Mouse (Mus musculus): ENCODE measurements at regions not wholly inside any gene's neighbourhood (a gene's known extent, or its start where the extent isn't known, plus 50 kb on each side); places are given as distances from the start of the nearest gene placed in this dataset.

DNA sequence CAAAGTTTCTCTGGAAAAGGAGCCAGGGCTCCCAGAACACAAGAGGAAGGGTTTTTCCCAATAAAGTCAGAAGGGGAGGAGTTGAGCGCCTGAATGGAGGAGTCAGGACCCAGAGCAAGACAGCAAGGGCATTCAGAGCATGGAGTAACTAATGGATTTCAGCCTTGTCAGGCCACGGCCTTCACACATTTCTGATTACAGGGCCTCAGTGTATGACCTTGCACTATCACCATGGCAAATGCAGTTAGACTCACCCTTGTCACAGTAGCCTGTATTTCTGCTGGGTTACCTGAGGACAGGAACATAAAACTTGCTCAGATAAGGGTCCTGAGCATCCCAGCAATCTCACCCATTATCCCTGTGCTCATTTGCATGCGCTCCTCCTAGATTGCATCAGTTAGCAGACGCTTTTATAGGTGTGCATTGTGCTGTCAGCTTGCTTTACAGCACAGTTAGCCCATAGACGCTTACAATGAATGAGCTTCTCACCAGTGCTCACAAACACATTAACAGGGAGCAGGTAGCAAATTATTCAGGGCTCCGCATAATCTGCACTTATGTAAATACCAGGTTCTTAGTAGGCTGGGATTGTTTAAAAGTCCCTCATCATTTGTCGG, 547.4 kb downstream of the Insc start:
- DNase-seq (ENCODE audit: low read depth, low spot score): no peak

DNA sequence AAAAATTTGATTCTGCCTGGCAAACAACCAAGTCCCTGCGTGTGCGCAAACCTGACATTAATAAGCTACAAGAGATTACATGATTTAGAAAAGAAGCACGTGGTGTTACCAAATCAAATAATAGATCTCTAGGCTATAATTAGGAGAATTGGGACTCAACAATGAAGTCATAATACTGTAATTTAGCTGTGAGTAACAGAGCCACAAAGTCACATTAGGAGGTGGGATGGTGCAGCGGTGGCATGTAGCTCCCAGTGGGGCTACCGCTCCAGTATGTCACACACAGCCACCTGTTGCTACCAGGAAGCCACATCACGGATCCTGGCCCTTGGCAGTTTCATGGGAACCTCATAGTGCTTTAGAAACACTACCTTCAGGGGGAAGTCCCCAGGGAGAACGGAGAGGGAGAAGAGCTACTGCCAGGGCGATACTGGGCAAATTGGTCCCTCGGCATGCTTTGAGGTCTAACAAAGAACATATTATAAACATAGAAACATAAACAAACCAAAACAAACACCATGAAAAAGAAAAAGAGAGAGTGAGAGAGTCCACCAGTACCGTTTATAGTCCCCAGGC, 551.2 kb downstream of the Insc start:
- DNase-seq (ENCODE audit: low read depth, low spot score): no peak

DNA sequence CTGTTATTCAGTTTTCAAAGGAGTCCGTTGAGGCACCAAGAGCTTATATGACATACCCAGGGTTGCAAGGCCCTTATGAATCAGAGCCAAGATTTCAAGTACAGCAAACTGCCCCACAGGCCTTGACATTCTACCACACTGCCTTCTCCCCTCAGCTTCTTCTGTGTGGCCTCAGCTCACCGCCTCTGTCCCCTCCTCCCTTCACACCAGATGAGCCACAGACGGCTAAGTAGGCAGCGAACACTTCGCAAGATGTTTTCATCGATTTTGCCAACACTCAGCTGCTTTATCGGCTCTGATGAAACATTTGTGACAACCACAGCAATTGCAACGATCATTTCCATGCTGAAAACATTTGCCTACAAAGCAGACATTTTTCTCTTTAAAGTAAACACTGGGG, 556.7 kb downstream of the Insc start:
- no peak for DNase-seq (ENCODE audit: low read depth, low spot score)

DNA sequence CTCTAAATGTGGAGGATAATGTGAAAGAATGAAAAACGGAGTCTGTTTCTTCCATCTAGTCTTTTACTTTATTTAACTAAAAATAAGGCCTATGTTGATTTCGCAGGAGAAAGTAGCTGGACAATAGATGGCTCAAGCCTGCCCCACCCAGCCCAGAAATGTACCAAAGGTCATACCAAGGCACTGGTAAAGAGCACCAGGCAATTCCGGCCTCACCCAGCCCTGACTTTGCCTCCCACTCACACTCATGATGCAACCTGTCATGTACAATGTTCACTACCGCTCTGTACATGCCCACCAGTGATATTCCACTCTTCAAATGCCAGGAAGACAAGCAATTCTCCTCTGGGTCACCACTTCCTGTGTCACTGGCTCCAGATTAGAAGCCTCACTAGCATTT, 564.9 kb downstream of the Insc start:
- no peak for DNase-seq (ENCODE audit: low read depth, low spot score)

DNA sequence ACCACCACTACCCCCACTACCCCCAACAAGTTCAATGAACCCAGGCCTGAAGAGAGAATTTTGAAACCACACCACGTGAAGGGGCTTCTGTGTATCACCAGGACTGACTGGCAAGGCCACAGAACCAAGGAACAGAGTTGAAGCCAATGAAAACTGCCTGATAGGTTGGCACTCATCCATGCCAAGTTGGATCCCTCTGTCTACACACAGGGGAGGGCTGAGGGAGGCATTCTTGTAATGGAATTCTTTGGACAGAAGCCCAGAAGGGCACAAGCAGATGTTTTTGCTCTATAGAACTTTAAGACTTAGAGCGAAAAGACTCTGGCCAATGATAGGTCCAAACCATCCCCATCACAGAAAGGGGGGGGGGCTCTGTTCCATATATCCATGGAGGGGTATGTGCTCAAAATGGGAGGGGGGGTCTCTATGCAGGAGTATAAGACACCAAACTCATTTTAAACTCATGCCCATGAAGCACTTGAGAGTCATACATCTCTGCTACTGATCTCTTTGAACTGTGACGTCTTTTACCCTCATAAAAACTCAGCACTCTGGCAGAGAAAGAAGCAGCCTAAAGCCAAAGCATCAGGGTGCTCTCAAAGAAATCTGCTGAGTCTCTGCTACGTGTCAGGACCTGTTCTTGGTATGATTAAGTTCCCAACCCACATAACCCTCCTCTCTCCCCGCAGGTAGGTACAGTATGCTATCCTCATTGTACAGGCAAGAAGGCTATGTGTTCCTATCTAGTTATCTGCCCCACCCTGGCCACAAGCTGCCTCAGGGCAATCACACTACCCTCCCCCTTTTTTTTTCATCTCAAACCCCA, 567.1 kb downstream of the Insc start:
- no peak for DNase-seq (ENCODE audit: low read depth, low spot score)

DNA sequence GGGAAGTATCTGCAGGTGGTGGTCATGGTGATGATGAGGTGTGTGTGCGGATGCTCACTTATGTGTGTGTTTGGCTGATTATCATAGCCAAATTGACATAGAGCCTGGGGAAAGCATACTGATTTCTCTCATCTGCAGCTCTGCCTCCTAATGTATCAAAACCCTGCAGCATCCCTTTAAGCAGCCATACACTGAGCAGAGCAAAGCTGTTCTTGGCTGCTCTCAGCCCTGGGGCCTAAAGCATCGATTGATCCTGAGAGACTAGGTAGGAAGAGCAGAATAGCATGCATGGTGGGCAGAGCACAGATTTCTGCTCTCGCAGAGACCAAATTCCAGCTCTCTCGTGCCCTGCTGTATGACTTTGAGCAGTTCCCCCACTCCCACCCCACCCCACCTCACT, 576.0 kb downstream of the Insc start:
- DNase-seq (ENCODE audit: low read depth, low spot score): no peak

DNA sequence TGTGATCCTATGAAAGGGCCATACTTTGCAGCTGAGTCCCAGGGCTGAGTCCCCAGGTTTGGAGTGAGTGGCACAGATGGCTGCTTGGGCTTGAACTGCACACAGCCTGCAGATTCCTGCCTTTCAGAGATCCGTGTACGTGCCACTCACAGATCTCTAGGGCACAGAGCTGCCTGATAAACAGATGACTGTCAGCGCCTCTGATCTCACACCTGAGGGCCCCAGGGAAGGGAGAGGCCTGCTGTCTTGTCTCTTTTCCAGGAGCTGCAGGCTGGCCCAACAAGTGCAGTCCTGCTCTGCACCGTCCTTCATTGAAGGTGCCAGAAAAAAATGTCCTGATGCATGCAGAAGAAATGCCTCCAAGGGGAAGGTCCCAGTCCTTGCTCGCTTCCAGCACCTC, 579.5 kb downstream of the Insc start:
- DNase-seq (ENCODE audit: low read depth, low spot score): peak; percentile 12

DNA sequence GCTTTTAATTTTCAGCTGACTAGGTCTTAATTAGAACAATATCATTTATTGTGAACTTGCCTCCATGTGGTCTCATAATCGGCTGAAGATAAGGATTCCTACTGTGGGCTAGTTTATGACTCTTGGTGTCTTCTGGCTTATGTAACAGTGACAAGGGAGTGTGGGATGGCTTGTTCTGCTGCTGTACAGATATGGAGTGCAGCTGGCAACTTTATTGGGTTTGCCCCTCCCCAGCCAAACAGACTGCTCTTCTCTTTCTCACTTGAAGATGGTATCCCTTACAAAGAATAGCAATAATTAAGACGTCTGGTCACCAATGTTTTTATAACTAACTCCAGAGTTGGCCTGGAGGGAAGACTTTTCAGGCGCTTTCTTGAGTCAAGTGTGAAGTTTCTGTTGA, 584.8 kb downstream of the Insc start:
- DNase-seq (ENCODE audit: low read depth, low spot score): no peak

DNA sequence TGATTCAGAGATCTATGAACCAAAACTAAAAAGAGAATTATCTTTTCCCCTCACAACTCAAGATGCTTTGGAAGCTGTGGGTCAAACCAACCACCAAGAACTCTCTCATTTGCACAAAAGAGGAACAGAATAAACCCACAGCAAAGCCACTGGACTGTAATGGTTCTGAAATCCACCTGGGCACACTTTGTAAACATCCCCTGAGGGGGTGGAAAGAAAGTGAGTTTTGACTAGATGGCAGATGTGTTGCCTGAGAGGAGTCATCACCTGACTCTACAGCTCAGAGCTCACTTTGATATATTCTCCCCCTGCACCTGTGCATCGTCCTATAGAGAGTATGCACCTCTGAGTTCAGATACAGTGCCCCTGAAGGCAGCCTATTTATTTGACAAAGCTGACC, 588.2 kb downstream of the Insc start:
- no peak for DNase-seq (ENCODE audit: low read depth, low spot score)

DNA sequence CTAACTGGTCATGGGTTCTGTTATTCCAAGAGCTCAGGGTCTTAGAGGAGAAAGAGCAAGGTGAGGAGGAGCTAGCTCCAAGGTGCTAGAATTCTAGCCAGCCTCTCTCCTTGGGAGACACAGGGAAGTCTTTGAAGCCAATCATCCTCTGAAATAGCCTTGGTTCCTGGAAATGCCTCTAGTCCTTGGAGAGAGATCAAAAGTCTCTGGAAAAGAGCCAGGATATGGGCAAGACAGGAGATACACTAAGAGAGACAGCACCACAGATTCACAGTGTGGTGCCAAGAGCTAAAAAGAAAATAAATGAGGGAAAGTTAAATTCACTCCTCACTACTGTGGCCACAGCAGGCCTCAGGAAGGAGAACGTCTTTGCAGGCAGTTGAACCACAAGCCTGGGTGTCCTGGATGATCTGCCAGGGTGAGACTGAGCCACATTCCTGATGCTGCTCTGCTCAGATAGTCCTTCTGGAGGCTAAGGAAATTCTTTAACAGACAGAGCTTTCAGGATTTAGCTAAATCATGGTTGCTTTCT, 589.6 kb downstream of the Insc start:
- no peak for DNase-seq (ENCODE audit: low read depth, low spot score)

DNA sequence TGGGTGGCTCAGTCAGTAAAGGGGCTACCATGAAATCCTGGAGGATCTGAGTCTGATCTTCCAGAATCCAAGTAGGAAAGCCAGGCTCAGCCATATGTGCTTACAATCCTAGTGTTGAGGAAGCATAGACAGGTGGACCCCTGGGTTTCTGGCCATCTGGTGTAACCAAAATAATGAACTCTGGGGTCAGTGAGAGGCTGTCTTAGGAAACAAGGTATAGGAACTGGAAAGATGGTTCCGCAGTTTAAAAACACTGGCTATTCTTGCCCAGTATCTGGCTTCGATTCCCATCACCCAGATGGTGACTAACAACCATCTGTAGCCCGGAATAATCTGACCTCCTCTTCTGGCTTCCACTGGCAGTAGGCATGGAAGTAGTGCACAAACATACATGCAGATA, 591.6 kb downstream of the Insc start:
- DNase-seq (ENCODE audit: low read depth, low spot score): no peak

DNA sequence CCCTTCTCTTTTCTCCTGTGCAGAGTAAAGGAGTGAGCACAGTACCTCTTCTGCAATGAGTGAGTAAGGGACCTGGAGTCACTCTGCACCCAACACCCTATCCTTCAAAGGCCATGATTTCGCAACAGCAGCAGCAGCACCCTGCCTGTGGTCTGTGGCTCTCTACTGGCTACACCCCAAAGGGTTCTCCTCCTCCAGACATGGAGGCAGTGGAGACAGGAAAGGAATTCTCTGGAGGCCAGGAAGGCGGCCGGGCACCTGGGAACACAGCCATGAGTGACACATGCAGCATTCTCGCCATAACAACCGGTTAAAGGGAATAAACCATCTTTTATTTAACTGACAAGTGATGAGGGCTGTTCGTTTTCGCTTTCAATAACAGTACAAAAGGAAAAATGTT, 596.7 kb downstream of the Insc start:
- no peak for DNase-seq (ENCODE audit: low read depth, low spot score)

DNA sequence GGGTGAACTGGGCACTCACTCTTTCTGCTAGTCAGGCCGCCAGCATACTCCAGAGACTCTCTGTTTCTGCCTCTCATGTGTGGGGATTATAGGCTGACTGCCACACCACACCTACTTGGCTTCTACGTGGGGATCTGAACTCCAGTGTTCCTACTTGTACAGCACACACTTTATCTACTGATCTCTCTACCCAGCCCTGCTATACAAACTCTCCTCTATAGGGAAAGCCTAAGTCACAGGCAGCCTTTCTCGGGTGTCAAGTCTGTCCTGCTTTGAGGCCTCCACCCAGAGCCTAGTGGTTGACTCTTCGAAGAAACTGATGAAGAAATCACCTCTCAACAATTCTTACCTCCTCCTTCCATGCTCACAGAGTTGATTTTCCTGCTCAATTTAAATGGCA, 597.5 kb downstream of the Insc start:
- no peak for DNase-seq (ENCODE audit: low read depth, low spot score)

DNA sequence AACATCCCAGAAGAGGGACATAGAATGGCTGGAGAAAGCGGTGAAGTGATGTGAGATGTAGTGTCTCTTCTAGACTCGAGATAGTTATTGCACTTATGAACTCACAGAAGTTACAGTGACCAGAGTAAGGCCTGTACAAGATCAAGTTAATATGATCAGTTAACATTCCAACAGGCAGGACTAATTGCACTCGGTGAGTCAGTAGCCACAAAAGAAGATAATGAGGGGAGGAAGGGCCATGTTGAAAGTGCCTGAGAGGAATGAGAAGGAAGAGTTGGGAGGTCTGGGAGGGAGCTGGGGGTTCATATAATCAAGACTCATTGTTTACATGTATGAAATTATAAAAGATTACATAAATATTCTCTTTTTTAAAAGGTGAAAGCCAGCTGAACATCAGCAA, 602.3 kb downstream of the Insc start:
- DNase-seq (ENCODE audit: low read depth, low spot score): no peak

DNA sequence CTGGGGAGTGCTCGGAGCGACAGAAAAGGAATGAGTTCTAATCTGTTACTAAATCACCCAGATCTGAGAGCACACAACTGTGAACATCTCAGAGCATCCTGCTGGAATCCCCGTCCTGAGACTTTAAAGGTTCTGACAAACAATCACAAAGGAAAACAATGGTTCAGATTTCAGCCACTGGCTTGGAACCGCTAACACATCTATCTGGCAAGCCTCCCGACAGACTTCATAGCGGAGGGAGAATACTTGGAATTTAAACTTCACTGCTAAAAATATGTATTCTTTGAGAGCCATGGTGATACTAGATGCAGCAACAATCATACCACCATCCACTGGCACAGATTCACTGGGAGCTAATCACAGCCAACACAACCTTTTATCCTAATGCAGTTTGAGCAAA, 615.2 kb downstream of the Insc start:
- no peak for DNase-seq (ENCODE audit: low read depth, low spot score)

DNA sequence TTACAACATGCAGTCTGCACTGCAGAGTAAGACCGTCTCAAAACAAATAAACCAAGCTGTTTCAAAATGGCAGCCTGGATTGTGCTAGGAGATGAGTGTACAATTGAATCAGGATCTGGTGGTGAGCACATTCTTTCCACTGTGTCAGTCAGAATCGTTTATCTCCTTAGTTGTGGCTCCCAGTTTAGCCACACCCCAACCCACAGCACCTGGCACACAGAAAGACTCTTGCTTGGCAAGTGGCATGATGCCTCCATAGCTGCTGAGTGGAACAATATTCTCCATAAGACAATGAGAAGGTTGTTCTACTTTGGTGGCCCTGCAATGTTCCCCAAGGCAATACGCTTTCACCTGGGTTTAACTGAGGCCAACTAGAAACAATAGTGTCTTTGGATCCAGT, 616.6 kb downstream of the Insc start:
- DNase-seq (ENCODE audit: low read depth, low spot score): no peak

DNA sequence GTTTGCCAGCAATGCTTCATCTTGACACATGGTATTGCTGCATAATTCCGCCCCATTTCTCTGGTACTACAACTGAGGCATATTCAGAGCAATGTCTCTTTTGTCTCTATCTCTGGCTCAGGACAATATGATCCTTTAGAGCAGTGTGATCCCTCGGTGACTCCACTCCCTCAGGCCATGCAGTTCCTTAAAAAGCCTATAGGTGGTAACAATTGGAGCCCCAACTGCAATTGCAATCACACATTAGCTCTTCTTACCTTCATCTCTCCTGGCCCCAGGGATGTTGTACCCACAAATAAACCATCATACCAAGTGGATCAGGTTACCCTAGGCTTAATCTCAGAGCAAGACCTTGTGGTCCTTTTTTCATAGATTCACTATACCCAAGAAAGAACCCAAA, 618.6 kb downstream of the Insc start:
- no peak for DNase-seq (ENCODE audit: low read depth, low spot score)

DNA sequence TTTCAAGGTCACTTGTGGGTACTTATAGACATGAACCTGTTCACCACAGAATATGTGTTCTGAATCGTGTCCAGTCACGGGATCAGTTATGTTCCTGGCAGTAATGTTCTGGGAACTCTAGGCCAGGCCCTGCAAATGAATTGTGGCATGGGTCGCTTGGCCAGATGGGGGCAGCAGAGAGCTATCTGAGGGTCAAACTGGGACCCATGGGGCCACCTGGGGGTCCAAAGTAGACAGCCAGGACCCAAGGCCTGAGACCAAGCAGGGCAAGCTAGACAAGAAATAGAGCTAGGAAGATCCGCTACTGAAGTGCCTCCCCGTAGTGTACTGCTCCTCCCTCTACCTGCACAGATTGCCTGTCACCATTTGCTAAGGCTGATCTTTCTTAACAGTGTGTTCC, 623.4 kb downstream of the Insc start:
- peak; percentile 61 for DNase-seq (ENCODE audit: low read depth, low spot score)

DNA sequence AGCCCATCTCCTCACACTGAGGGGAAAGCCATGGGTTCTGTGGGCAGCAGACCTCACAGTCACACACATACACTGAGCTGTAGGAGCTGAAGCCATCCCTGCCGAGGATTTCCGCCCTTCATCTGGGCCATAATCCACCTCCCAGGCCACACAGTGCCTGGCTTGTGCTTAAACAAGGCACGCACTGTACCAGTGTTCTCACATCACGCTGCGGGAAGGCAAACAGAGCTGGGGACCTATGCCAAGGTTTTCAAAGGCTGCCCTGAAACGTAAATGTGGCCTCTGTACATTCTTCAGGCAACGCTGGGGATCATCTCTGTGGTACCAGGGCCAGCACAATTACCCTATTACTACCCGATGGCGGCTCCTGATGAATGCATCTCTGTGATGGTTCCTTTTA, 627.6 kb downstream of the Insc start:
- peak; percentile 19 for DNase-seq (ENCODE audit: low read depth, low spot score)

DNA sequence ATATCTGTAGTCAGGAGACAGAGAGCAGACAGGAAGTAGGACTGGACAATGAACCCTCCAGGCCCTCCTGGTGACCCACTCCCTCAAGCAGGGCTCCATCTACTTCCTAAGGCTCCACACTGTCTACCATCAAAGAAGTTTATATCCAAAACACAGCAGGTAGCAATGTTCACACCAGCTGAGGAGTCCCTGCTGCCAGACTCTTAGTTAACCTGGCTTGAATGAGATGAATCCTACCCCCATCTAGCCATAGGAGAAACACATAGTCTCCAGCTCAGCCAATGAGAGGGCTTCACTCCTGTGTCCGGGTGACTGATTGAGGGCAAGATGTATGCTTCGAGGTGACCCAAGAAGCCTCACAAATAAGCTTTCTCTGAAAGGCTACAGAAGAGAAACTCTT, 629.4 kb downstream of the Insc start:
- DNase-seq (ENCODE audit: low read depth, low spot score): no peak

DNA sequence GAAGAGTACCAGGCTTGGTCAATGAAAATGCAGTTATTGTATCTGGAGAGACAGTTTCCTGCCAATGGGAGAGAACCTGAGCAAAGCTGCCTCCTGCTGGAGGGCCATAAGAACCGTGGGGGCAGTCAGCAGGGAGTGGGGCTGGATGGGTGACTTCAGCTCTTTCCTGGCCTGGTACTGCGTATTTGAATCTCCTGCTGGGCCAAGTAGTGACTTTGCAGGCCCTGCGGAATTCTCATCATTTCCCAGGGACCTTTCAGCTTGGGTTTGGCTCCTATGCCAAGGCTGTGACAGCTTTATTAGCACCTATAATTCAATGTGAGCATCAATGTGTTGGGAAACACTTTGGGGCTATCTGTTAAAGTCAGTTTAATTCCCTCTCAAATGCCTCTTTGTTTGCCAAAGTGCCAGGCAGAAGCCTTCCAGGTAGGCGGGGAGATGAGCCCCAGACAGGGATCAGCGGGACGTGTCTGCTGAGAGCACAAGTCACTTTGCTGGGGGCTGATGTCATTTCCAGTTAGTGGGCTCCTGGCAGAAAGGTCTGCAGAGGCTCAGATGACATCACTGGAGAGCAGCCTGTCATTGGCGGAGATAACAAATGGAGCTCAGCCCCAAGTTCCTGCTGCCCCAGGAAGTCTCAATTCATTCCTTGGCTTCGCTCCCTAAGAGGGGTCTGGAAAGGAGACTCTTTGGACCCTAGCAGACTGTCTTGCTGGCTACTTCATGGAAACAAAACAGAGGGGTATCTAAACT, 630.5 kb downstream of the Insc start:
- DNase-seq (ENCODE audit: low read depth, low spot score): no peak

DNA sequence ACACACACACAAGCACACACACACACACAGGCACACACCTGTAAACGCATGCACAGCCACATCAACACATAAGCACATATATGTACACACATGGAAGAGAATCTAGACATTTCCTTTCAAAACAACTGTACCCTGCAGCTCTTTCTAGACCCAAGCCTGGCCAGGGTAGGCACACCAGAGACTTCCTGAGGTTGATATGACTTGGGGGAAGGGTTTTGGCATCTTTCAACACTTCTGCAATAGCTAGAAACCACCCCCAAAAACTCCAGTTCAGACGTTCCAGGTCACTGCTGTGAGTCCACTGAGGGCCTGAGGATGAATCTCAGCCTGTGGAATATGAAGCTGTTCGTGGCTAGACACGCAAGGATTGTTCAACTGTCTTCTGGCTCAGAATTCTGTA, 632.6 kb downstream of the Insc start:
- no peak for DNase-seq (ENCODE audit: low read depth, low spot score)

Data from forelimb bud, embryonic 11.5 days (tissue).